Mouse (Mus musculus) erythroblast, adult 5-6 weeks (primary cell): Measurements from ENCODE around the gene Afg3l1. TPM values are rescaled to one million over a fixed set of nuclear protein-coding genes. Genes with fewer than 3 reads are reported as not detected.
A peak's percentile ranks its signal among the peaks of the same experiment; 100 is the strongest.
"Not testable (repeated sequence)": the region's sequence is repeated elsewhere in the genome, so short reads cannot be mapped to it uniquely, and the experiment has no call there.

ENCODE experiments used
- ATAC-seq: replicated peaks from 2 replicates; pipeline ENCODE4 v1.8.0; 2016; ENCODE audit warnings: moderate number of reproducible peaks, mild to moderate bottlenecking, moderate TSS enrichment, inconsistent platforms; ENCODE audit not compliant: poor library complexity, low FRiP score, severe bottlenecking
- total RNA-seq, 2 experiments: library from RNA; stranded (forward) in 1 of 2; stranded (reverse) in 1 of 2; fragments of 150-400 nt in 1 of 2; fragments of 200-764, 138-1000 nt in 1 of 2; gene quantifications; 2 replicates each; pipeline versions ENCODE4 v1.2.3 to v1.2.4; 2015 to 2017; ENCODE audit warnings: low replicate concordance in 2 of 2

Afg3l1 gene
- total RNA-seq, 2 experiments from 2014 or later: 2.6 to 10.4 TPM

GRCm38 (mm10) chr8:123454559-123454958 lies 23.1 kb upstream of the Afg3l1 start:
- ATAC-seq: no peak

- ATAC-seq: no peak
Measured at GRCm38 (mm10) chr8:123463651-123464050, 14.1 kb upstream of the Afg3l1 start.

- no peak for ATAC-seq
Measured at GRCm38 (mm10) chr8:123467476-123467875, 10.2 kb upstream of the Afg3l1 start.

- not testable (repeated sequence) for ATAC-seq
Measured at GRCm38 (mm10) chr8:123472991-123473390, 4.7 kb upstream of the Afg3l1 start.

- not testable (repeated sequence) for ATAC-seq
Measured at GRCm38 (mm10) chr8:123474549-123474948, 3.2 kb upstream of the Afg3l1 start.

- ATAC-seq: peak; percentile 49
Measured at GRCm38 (mm10) chr8:123476911-123477736, 579 bp upstream of the Afg3l1 start.

- ATAC-seq: peak; percentile 26
Measured at GRCm38 (mm10) chr8:123478456-123479218, 934 bp downstream of the Afg3l1 start.

GRCm38 (mm10) chr8:123482627-123483026 lies 4.9 kb downstream of the Afg3l1 start:
- ATAC-seq: no peak

GRCm38 (mm10) chr8:123491280-123492075 lies 13.8 kb downstream of the Afg3l1 start:
- ATAC-seq: no peak

- ATAC-seq: no peak
Measured at GRCm38 (mm10) chr8:123492898-123493297, 15.2 kb downstream of the Afg3l1 start.

GRCm38 (mm10) chr8:123497699-123498098 lies 20.0 kb downstream of the Afg3l1 start:
- no peak for ATAC-seq

GRCm38 (mm10) chr8:123498963-123499362 lies 21.3 kb downstream of the Afg3l1 start:
- no peak for ATAC-seq

GRCm38 (mm10) chr8:123499556-123499955 lies 21.9 kb downstream of the Afg3l1 start:
- no peak for ATAC-seq

GRCm38 (mm10) chr8:123502192-123502591 lies 24.5 kb downstream of the Afg3l1 start:
- no peak for ATAC-seq

- no peak for ATAC-seq
Measured at GRCm38 (mm10) chr8:123503801-123504467, 26.2 kb downstream of the Afg3l1 start.

GRCm38 (mm10) chr8:123504591-123505195 lies 27.0 kb downstream of the Afg3l1 start:
- ATAC-seq: no peak

- ATAC-seq: no peak
Measured at GRCm38 (mm10) chr8:123505267-123505666, 27.6 kb downstream of the Afg3l1 start.

GRCm38 (mm10) chr8:123505695-123506094 lies 28.0 kb downstream of the Afg3l1 start:
- no peak for ATAC-seq

GRCm38 (mm10) chr8:123507153-123507552 lies 29.4 kb downstream of the Afg3l1 start:
- ATAC-seq: no peak
